Mouse (Mus musculus): Measurements from ENCODE around the gene Col4a2. TPM values are rescaled to one million over a fixed set of nuclear protein-coding genes. Genes with fewer than 3 reads are reported as not detected.

The Col4a2 gene
- polyA plus RNA-seq, 1 experiment from 2014 or later = 44.5 TPM

GRCm38 (mm10) chr8:11344459-11344858 is 31.9 kb downstream of the Col4a2 start:
- H3K27ac ChIP-seq (ENCODE audit: low read depth, low read length) = no peak overlapping the region
- no peak for TF ChIP-seq CTCF (IDR thresholded peaks at IDR 0.05; ENCODE audit: low read depth)
- WGBS = 74% methylated on average over 9 of the region's 9 CpGs

DNA sequence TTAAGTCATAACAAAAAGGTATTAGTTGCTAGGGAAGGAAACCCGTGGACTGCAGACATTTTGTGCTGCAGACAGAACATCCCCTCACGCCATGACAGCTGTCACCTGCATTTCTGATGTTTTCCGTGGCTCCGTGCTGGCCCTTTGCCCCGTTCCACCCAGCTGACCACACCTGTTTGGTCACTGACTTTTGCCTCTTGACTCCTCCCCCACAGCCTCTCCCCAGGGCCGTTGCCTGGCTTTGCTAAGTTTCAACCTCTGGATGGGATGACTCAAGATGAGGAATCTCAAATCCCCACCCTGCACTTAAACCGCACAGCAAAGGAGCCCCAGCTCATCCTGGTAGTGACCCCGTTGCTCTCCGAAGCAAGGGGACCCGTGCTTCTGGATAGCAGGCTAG is 33.6 kb downstream of the Col4a2 start:
- no peaks in the 10 kb centered on the region for H3K9me3 ChIP-seq (ENCODE audit: control insufficient read depth)
- H3K9ac ChIP-seq (ENCODE audit: low read depth, low read length) = no peak overlapping the region
- 57% methylated on average over 10 of the region's 10 CpGs for WGBS
- no peak for TF ChIP-seq CTCF (IDR thresholded peaks at IDR 0.05; ENCODE audit: low read depth)
- H3K27ac ChIP-seq (ENCODE audit: low read depth, low read length) = no peak overlapping the region
- no peak; the same call in 1 of the 2 replicates for ATAC-seq
- no peaks in the 10 kb centered on the region for H3K4me1 ChIP-seq (replicated peaks; ENCODE audit: control insufficient read depth, insufficient read depth, low read length)
- H3K4me2 ChIP-seq (replicated peaks; ENCODE audit: low read depth) = no peak overlapping the region
- no peak overlapping the region for H3K4me3 ChIP-seq (ENCODE audit: low read depth, low read length)
- H3K36me3 ChIP-seq (ENCODE audit: control insufficient read depth, insufficient read depth) = no peaks in the 10 kb centered on the region; the same call in 1 of the 2 replicates
- H3K27me3 ChIP-seq (replicated peaks; ENCODE audit: control insufficient read depth, insufficient read depth, low read length) = no peaks in the 10 kb centered on the region

More at GRCm38 (mm10) chr8:11344459-11344858, 31.9 kb downstream of the Col4a2 start:
- no peak overlapping the region for H3K4me3 ChIP-seq (ENCODE audit: low read depth, low read length)
- no peak overlapping the region for H3K9ac ChIP-seq (ENCODE audit: low read depth, low read length)
- no peaks in the 10 kb centered on the region for H3K9me3 ChIP-seq (ENCODE audit: control insufficient read depth)
- H3K4me2 ChIP-seq (replicated peaks; ENCODE audit: low read depth) = no peak overlapping the region
- no peak for ATAC-seq
- no peaks in the 10 kb centered on the region for H3K27me3 ChIP-seq (replicated peaks; ENCODE audit: control insufficient read depth, insufficient read depth, low read length)
- H3K4me1 ChIP-seq (replicated peaks; ENCODE audit: control insufficient read depth, insufficient read depth, low read length) = no peaks in the 10 kb centered on the region
- no peaks in the 10 kb centered on the region; the same call in 1 of the 2 replicates for H3K36me3 ChIP-seq (ENCODE audit: control insufficient read depth, insufficient read depth)

DNA sequence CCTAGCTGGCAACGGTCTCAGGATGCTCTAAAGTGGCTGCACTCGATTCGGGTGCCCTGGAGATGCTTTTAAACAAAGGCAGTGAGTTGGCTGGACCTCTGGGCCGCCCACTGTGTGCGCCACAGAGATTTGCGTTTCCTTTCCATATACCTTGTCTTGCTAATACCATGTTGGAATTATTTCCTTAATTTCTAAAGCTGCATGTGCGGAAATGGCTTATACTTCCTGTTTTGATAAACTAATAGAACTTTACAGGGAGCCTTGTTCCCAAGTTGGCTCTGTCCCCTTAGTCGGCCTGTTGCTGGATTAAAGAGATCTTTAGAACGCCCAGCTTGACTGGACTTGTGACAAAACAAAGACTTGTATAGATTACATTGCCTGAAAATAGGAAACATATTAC is 35.1 kb downstream of the Col4a2 start:
- Histone ChIP-seq H3K4me1 (replicated peaks; ENCODE audit: control insufficient read depth, insufficient read depth, low read length) (no peaks in the 10 kb centered on the region), H3K27ac (ENCODE audit: low read depth, low read length) (no peak overlapping the region), H3K36me3 (ENCODE audit: control insufficient read depth, insufficient read depth) (no peaks in the 10 kb centered on the region; the same call in 1 of the 2 replicates), H3K4me3 (ENCODE audit: low read depth, low read length) (no peak overlapping the region), H3K9ac (ENCODE audit: low read depth, low read length) (no peak overlapping the region), H3K9me3 (ENCODE audit: control insufficient read depth) (no peaks in the 10 kb centered on the region), H3K4me2 (replicated peaks; ENCODE audit: low read depth) (no peak overlapping the region), H3K27me3 (replicated peaks; ENCODE audit: control insufficient read depth, insufficient read depth, low read length) (no peaks in the 10 kb centered on the region)
- WGBS = 75% methylated on average over 9 of the region's 9 CpGs
- TF ChIP-seq CTCF (IDR thresholded peaks at IDR 0.05; ENCODE audit: low read depth) = no peak
- ATAC-seq = no peak

DNA sequence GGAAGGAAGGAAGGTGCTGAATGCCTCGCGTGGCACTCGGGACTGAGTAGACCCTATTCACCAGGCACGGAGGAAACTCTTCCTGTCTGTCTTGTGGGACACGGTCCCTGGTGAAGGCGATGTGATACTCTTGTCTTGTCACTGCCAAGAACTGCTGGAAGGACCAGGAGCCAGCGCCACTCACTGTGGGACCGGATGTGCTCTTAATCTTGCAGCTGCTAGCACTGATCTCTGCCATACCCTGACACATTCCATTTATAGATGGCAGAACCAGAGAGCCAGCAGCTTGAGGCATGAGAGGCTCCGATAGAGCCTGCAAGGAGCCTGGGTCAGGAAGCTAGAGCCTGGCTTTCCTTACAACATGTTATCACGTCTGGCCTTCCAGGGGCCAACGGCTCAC is 36.0 kb downstream of the Col4a2 start:
- WGBS = 83% methylated on average over 11 of the region's 11 CpGs
- H3K4me1 ChIP-seq (replicated peaks; ENCODE audit: control insufficient read depth, insufficient read depth, low read length) = no peaks in the 10 kb centered on the region
- H3K9ac ChIP-seq (ENCODE audit: low read depth, low read length) = no peak overlapping the region
- H3K4me3 ChIP-seq (ENCODE audit: low read depth, low read length) = no peak overlapping the region
- no peaks in the 10 kb centered on the region for H3K27me3 ChIP-seq (replicated peaks; ENCODE audit: control insufficient read depth, insufficient read depth, low read length)
- no peak for TF ChIP-seq CTCF (IDR thresholded peaks at IDR 0.05; ENCODE audit: low read depth)
- no peaks in the 10 kb centered on the region for H3K9me3 ChIP-seq (ENCODE audit: control insufficient read depth)
- ATAC-seq = no peak
- H3K36me3 ChIP-seq (ENCODE audit: control insufficient read depth, insufficient read depth) = no peaks in the 10 kb centered on the region; the same call in 1 of the 2 replicates
- H3K4me2 ChIP-seq (replicated peaks; ENCODE audit: low read depth) = no peak overlapping the region
- H3K27ac ChIP-seq (ENCODE audit: low read depth, low read length) = no peak overlapping the region

DNA sequence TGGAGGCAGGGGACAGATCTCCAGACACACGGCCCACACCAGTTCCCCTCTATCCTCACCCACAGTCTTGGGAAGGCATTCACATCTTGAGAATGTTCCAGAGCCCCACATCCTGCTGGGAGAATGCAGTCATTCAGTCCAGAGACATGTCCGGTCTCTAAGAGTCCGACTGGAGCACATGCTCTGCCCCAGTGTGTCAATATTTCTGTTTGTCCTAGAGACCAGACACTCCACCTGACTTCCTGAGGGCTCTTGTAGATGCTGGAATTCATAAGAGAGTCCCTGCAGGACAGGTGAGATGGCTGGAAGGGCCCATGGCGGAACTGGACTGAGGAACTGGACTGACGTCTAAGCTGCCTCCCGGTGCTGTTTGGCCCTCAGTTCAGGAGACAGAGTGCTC is 38.8 kb downstream of the Col4a2 start:
- WGBS = 85% methylated on average over 6 of the region's 6 CpGs
- Histone ChIP-seq H3K9ac (ENCODE audit: low read depth, low read length) (no peak overlapping the region), H3K4me3 (ENCODE audit: low read depth, low read length) (no peak overlapping the region), H3K4me2 (replicated peaks; ENCODE audit: low read depth) (no peak overlapping the region), H3K9me3 (ENCODE audit: control insufficient read depth) (no peaks in the 10 kb centered on the region), H3K27ac (ENCODE audit: low read depth, low read length) (no peak overlapping the region), H3K4me1 (replicated peaks; ENCODE audit: control insufficient read depth, insufficient read depth, low read length) (no peaks in the 10 kb centered on the region), H3K36me3 (ENCODE audit: control insufficient read depth, insufficient read depth) (no peaks in the 10 kb centered on the region; the same call in 1 of the 2 replicates), H3K27me3 (replicated peaks; ENCODE audit: control insufficient read depth, insufficient read depth, low read length) (no peaks in the 10 kb centered on the region)
- TF ChIP-seq CTCF (IDR thresholded peaks at IDR 0.05; ENCODE audit: low read depth) = no peak
- ATAC-seq = no peak

DNA sequence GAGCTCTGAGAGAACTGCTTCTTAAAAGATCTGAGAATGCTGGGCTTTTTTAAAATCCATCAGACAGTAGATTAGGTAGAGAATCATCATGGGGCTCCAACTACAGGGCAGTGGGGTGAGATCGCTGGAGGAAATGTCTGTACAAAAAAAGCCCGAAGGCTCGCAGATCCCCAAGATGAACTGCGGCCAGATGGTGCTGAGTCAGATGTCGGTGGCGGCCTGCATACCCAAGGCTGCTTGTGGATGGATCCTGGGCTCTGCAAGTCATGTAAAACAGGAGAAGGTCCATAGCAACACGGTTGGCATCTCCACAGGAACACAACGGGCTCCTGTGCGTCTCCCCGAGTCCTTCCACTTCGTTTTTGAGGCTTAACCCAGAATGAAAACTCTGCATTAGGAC is 39.9 kb downstream of the Col4a2 start:
- H3K4me1 ChIP-seq (replicated peaks; ENCODE audit: control insufficient read depth, insufficient read depth, low read length) = no peaks in the 10 kb centered on the region
- H3K9ac ChIP-seq (ENCODE audit: low read depth, low read length) = no peak overlapping the region
- 69% methylated on average over 11 of the region's 11 CpGs for WGBS
- H3K9me3 ChIP-seq (ENCODE audit: control insufficient read depth) = no peaks in the 10 kb centered on the region
- no peak for ATAC-seq
- no peak overlapping the region for H3K4me3 ChIP-seq (ENCODE audit: low read depth, low read length)
- no peaks in the 10 kb centered on the region for H3K36me3 ChIP-seq (ENCODE audit: control insufficient read depth, insufficient read depth)
- no peaks in the 10 kb centered on the region for H3K27me3 ChIP-seq (replicated peaks; ENCODE audit: control insufficient read depth, insufficient read depth, low read length)
- TF ChIP-seq CTCF (IDR thresholded peaks at IDR 0.05; ENCODE audit: low read depth) = no peak
- no peak overlapping the region for H3K4me2 ChIP-seq (replicated peaks; ENCODE audit: low read depth)
- no peak overlapping the region for H3K27ac ChIP-seq (ENCODE audit: low read depth, low read length)
